Mouse (Mus musculus): ENCODE measurements at regions not wholly inside any gene's neighbourhood (a gene's known extent, or its start where the extent isn't known, plus 50 kb on each side); places are given as distances from the start of the nearest gene placed in this dataset.
A peak's percentile ranks its signal among the peaks of the same experiment; 100 is the strongest.

DNA sequence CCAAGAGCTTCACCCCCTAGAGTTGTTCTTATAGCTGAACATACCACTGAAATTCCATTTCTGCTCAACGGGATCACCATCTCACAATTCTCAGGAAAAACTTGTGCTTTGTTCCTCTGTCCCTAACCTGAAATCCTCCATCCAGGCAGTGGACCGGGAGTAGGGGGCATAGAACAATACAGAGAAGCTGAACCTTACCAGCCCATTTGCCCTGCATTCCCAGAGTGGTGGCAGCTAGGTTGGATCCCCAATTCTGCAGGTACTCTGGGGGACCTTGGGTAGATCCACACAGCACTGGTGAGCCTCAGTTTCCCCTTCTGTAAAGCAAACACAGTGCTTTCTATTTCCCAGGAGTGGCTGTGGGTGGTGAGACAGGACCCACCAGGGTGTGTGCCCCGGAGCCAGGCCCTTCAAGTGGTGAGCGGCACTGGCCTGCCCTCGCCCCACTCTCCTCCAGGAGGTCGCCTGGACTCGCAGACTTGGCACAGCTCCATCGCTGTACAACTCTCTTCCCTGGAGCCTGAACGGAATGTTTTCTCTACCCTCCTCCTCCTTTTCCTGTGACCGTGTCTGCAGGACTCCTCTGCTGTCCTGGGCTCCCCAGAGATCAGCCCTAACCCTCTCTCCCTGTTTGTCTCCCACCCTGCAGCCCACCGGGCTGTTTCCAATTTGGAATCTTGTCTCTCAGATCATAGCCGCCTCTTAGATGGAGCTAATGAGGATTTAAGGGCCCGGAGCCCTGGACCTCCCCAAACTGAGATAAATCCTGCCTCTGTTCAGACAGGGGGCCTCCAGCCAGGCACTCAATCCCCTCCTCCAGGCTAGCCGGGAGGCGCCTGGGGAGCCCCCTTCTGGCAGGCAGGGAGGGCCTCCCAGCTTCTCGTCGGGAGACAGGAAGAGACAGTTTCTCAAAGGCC lies 52.3 kb upstream of the Cux1 start:
- DNase-seq, result peak; percentile 22 to 33

DNA sequence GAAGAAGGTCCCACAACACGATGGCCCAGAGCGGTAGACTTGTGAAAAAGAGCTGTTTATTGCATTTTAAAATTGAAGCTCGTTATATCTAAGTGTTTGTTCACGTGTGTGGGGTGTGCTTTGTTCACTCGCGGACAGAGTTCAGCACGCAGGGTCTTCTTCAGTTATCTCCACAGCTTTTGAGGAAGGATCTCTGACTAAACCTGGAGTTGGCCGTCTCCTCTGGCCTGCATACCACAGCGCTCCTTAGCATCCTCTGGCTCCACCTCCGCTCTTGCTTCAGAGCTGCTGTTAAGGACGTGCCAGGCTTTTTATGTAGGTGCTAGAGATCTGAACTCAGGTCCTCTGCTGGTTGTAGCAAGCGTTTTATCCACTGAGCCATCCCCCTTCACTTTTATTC lies 52.9 kb upstream of the Cux1 start:
- DNase-seq, result no peak

GRCm38 (mm10) chr5:136621336-136622125 lies 54.2 kb upstream of the Cux1 start:
- DNase-seq, result peak; percentile 30 to 34

DNA sequence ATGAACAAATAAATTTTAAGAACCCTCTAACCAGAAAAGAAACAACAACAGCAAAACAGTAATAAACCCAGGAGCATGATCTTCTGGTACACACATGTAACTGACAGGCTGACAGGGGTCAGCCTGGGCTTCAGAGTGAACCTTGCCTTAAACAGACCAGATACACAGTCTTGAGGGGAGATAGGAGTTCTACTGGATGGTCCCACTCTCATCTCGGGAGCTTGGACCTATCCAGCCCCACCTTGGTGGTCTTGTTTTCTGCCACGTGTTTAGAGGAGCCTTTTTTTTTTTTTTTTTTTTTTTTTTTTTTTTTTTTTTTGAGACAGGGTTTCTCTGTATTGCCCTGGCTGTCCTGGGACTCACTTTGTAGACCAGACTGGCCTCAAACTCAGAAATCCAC lies 54.9 kb upstream of the Cux1 start:
- DNase-seq, result no peak

- DNase-seq, result peak; percentile 74 to 85
Observed at GRCm38 (mm10) chr5:136622721-136623542, 55.6 kb upstream of the Cux1 start.

- no peak for DNase-seq
Observed at GRCm38 (mm10) chr5:136623791-136624190, 56.5 kb upstream of the Cux1 start.

DNA sequence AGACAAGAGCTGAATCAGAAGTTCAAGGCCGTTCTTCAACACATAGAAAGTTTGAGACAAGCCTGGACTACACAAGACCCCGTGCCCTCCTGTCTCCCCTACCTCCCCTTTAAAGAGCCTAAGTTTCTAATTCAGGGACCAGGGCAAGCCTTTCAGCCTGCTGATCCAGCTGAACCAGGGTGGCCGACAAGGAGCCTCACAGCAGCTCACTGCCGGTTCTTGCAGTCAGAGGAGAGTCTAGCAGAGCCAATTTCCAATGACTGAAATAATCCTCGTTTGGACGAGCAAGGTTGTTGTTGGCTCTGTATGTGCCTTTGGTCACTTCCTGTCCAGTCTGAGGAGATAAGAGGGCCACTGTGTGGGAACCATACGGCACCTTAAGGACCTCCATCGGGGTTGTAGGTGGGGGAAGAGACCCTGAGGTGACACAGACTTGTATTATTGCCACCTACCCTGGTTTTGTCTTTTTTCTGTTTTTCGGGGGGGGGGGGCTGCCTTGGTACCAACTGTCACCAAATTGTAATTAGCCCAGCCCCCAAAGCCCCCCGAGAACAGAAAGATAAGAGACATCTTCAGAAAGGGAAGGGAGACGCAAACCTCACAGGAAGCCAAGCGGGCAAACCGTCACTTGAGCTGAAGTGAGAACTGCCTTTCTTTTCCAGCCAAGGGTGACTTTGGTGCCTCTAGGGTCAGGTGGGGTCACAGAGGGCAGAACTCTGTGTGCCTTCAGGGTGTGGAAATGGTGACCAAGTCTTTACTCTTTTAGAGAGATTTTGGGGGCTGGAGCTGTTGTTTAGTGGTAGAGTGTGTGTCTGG lies 58.1 kb upstream of the Cux1 start:
- no peak for DNase-seq

DNA sequence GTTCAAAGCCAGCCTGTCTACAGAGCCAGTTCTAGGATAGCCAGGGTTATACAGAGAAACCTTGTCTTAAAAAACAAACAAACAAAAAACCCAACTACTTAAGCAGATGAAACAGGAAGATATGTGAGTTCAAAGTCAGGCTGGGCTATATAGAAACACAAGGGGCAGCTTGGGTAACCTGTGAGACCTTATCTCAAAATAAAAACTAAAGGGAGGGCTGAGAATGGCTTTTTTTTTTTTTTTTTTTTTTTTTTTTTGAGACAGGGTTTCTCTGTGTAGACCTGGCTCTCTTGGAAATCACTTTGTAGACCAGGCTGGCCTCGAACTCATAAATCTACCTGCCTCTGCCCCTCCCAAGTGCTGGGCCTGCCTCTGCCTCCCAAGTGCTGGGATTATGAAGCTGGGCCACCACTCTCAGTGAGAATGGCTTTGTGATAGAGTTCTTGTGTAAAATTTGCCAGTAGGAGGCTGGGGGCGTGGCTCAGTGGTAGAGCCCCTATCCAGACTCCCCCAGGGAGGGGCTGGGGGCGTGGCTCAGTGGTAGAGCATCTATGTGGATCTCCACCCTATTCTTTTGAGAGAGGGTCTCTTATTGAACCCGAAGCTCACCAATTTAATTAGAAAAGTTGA lies 59.0 kb upstream of the Cux1 start:
- DNase-seq, result no peak

- no peak for DNase-seq
Observed at GRCm38 (mm10) chr5:136626891-136627290, 59.6 kb upstream of the Cux1 start.

- DNase-seq, result no peak
Observed at GRCm38 (mm10) chr5:136627671-136628292, 60.5 kb upstream of the Cux1 start.

GRCm38 (mm10) chr5:136628502-136628901 lies 61.2 kb upstream of the Cux1 start:
- no peak for DNase-seq

GRCm38 (mm10) chr5:136632286-136632685 lies 60.7 kb upstream of the Myl10 start:
- no peak for DNase-seq

- no peak for DNase-seq
Observed at GRCm38 (mm10) chr5:136633901-136634300, 59.0 kb upstream of the Myl10 start.

DNA sequence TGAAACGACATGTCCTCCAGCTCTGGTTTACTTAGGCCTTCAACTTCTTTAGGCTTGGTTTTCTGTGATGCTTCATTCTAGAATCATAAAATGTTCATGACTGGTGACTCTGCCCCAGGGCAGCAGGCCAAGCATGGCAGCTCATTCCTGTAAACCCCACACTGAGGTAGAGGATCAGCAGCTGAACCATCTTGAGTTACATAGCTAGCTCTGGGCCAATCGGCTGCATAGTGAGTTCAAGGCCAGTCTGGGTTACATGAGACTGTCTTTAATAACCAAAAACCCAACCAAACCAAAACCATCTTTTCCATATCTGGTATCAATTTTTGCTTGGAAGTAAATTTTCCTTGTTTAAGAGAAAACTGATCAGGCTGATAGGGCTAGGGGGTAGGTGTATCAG lies 57.8 kb upstream of the Myl10 start:
- DNase-seq, result no peak

DNA sequence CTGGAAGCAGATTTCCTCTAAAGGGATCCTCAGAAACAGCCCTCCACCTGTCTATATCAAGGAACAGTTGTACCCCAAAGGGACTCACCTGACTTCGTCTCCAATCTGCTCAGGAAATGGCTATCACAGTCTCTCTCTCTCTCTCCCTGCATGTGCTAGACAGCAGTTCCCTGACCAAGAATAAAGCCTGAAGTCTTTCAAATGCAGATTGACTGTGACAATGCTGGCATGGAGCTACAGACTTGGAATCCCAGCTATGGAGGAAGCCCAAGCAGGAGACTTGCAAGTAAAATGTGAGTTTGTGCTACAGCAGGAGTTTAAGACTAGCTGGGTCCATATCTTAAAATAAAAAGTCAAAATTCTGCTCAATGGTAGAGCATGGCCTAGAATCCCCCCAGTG lies 56.5 kb upstream of the Myl10 start:
- no peak for DNase-seq

DNA sequence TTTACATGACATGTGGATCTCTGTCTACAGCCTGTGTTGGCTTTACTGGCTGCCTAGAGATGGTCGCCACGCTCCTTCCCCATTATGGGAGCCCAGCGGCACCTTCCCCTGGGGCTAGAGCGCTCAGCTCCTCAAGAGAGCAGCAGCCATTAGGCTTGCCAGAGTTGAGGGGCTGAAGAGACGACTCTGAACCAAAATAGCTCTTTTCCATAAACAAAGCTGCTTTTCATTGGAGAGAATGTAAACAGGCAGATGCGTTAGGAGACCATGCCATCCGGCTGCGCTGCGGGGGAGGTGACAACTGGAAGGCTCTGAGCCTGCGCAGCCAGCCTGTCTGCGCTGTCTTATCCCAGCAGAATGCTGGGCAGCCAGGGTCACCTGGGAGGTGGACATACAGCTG lies 55.1 kb upstream of the Myl10 start:
- no peak for DNase-seq

- no peak for DNase-seq
Observed at GRCm38 (mm10) chr5:136640871-136641619, 51.9 kb upstream of the Myl10 start.

DNA sequence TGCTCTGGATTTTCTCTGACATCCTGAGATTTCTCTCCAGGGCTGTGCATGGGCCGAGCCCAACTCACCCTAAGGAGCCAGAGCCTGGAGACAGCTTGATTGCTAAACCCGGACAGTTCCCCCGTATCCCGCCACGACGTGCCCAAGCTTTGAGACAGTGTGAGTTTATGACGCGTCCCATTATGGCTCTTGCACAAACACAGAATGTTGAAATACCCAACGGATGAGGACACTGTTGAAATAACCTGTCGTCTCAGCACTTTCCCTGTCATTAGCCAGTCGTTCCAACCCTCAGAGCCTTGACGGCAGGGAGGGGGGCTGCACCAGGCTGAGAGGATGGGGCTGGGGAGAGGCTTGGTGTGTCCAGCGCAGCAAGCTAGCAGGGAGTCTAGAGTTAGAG lies 50.7 kb upstream of the Myl10 start:
- no peak for DNase-seq

All from kidney, adult 8-10 months (tissue).